Mouse (Mus musculus) fibroblast of lung, adult 2 months (primary cell): ENCODE measurements around the gene Med19.
"Not testable (repeated sequence)": the region's sequence is repeated elsewhere in the genome, so short reads cannot be mapped to it uniquely, and the experiment has no call there.

Experiments
- DNase-seq: peaks from one replicate; pipeline ENCODE4 v3.0.0-alpha.2; 2011; ENCODE audit warnings: low read depth

Gene Med19

GRCm38 (mm10) chr2:84720718-84721117, 42.5 kb downstream of the Med19 start:
- no peak for DNase-seq

- no peak for DNase-seq
Observed at GRCm38 (mm10) chr2:84721182-84721581, 43.0 kb downstream of the Med19 start.

- no peak for DNase-seq
Observed at GRCm38 (mm10) chr2:84723856-84724255, 45.7 kb downstream of the Med19 start.

- no peak for DNase-seq
Observed at GRCm38 (mm10) chr2:84725770-84726169, 47.6 kb downstream of the Med19 start.

- no peak for DNase-seq
Observed at GRCm38 (mm10) chr2:84726716-84727115, 48.5 kb downstream of the Med19 start.

GRCm38 (mm10) chr2:84727172-84727858, 49.1 kb downstream of the Med19 start, which contains the start of gene Clp1:
Gene Clp1 (minus strand): TSS chr2:84727350.
- peak; percentile 95 for DNase-seq

- not testable (repeated sequence) for DNase-seq
Observed at GRCm38 (mm10) chr2:84728191-84728590, 50.0 kb downstream of the Med19 start.

GRCm38 (mm10) chr2:84731206-84731605, 53.0 kb downstream of the Med19 start:
- no peak for DNase-seq

- DNase-seq: no peak
Observed at GRCm38 (mm10) chr2:84732394-84732793, 54.2 kb downstream of the Med19 start.

- DNase-seq: no peak
Observed at GRCm38 (mm10) chr2:84733579-84734300, 55.5 kb downstream of the Med19 start, which contains the start of gene Ypel4. Gene Ypel4 (plus strand): TSS chr2:84734058.

GRCm38 (mm10) chr2:84734351-84734864, 56.2 kb downstream of the Med19 start:
- no peak for DNase-seq

GRCm38 (mm10) chr2:84734919-84735318, 56.7 kb downstream of the Med19 start:
- no peak for DNase-seq

- no peak for DNase-seq
Observed at GRCm38 (mm10) chr2:84735346-84735920, 57.2 kb downstream of the Med19 start.

- no peak for DNase-seq
Observed at GRCm38 (mm10) chr2:84736312-84737161, 58.3 kb downstream of the Med19 start.

GRCm38 (mm10) chr2:84737451-84737925, 59.3 kb downstream of the Med19 start:
- no peak for DNase-seq
